24 mouse cellular contexts compared by ENCODE assay signal in the genomic region with DNA sequence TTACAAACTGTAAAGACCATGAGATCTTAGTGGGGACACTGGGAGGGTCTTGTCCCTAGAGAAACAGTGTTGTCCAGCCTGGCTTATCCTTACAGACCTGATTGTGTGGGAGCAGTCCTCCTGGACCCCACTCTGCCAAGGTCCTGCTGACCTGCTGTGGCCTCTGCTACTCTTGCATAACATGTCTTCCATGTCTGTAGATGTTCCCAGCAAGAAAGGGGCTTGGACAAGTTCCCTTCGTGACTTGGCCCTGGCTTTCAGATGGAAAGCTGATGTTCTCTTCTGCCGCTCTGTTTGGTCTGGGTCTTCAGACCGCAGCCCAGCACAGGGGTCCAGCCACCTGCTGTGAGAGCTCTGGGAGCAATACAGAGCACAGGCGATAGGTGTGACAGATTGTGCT. TPM values are rescaled to one million over a fixed set of nuclear protein-coding genes. Genes with fewer than 3 reads are reported as not detected.
DNase-seq lines count a peak whose midpoint lies in the region; ATAC-seq and TF ChIP-seq lines count a peak whose summit lies in the region.
"Had no signal": no experiment of that assay in that cellular context is flagged by ENCODE, and none has a peak within 500 bp of the region (broad histone marks: within the 10 kb centered on the region; RNA-seq: fewer than 3 reads in every experiment).

No protein-coding gene starts in this region.

- H3K9me3 ChIP-seq in heart, embryonic 12.5 days (replicated peaks), result no peaks in the 10 kb centered on the region
- H3K9me3 ChIP-seq in midbrain, embryonic 11.5 days (ENCODE audit: control insufficient read depth, low read length), result no peaks in the 10 kb centered on the region
- no peaks in the 10 kb centered on the region for H3K9me3 ChIP-seq in midbrain, embryonic 15.5 days
- H3K9me3 ChIP-seq: midbrain, embryonic 13.5 days had no signal

- peaks cover 5% of the 10 kb centered on the region for H3K4me1 ChIP-seq in heart, adult 2 months (ENCODE audit: control insufficient read depth, insufficient read depth, low read length)
- H3K4me1 ChIP-seq in heart, embryonic 12.5 days (replicated peaks), result 0 out of 2 replicates have a peak, but pooled peaks cover 8% of the 10 kb centered on the region
- peaks cover 9% of the 10 kb centered on the region for H3K4me1 ChIP-seq in midbrain, embryonic 11.5 days (ENCODE audit: control insufficient read depth, insufficient read depth, low read length)
- H3K4me1 ChIP-seq in midbrain, embryonic 15.5 days, result peaks cover 3% of the 10 kb centered on the region; the same call in 1 of the 2 replicates

- peak; percentile 64 to 68 for DNase-seq in heart, adult 2 months
- peak; percentile 81 for DNase-seq in midbrain, embryonic 11.5 days (ENCODE audit: low spot score, missing footprints)
- DNase-seq in gastrocnemius, adult 8-10 months (ENCODE audit: low spot score in 2 of 2), result peak; percentile 26 to 51
- DNase-seq in heart, postnatal 14 days, result peak; percentile 45 to 54
- DNase-seq in layer of hippocampus, postnatal 36 days, result no peak
- no peak for DNase-seq in left cerebral cortex, postnatal 25 days (ENCODE audit: low spot score in 2 of 2)
- DNase-seq: adrenal gland, postnatal 14 days; cerebellum, adult 11 months; embryo, embryonic 11 days; forebrain, postnatal 0 days; kidney, adult 11 months; kidney, postnatal 10 days; left cerebral cortex, postnatal 4 days; liver; right cerebral cortex, postnatal 4 days; thymus, postnatal 14 days had no signal

- H3K9ac ChIP-seq in heart, adult 2 months (ENCODE audit: low read depth, low read length), result no peak overlapping the region
- no peak overlapping the region for H3K9ac ChIP-seq in heart, embryonic 12.5 days
- no peak overlapping the region for H3K9ac ChIP-seq in midbrain, embryonic 11.5 days (ENCODE audit: low read length)
- H3K9ac ChIP-seq in midbrain, embryonic 15.5 days, result no peak overlapping the region
- H3K9ac ChIP-seq: forebrain, postnatal 0 days; midbrain, embryonic 13.5 days had no signal

- H3K4me3 ChIP-seq in heart, adult 2 months, result no peak overlapping the region
- H3K4me3 ChIP-seq in heart, embryonic 12.5 days, result no peak overlapping the region
- H3K4me3 ChIP-seq in midbrain, embryonic 11.5 days (ENCODE audit: low read depth, low read length), result no peak overlapping the region
- H3K4me3 ChIP-seq in midbrain, embryonic 15.5 days, result no peak overlapping the region
- H3K4me3 ChIP-seq: midbrain, embryonic 13.5 days; myocyte had no signal

- no peak for TF ChIP-seq POLR2A in heart, adult 2 months (IDR thresholded peaks at IDR 0.05; ENCODE audit: insufficient read depth, low read depth, low read length)

- 75% methylated on average over 4 of the region's 4 CpGs for whole genome bisulfite sequencing in heart, adult 2 months
- 71% methylated on average over 4 of the region's 4 CpGs for WGBS in heart, embryonic 12.5 days
- 84% methylated on average over 4 of the region's 4 CpGs for WGBS in midbrain, embryonic 11.5 days
- WGBS in midbrain, embryonic 15.5 days, result 68% methylated on average over 4 of the region's 4 CpGs

- H3K79me2 ChIP-seq in heart, adult 2 months (replicated peaks; ENCODE audit: control insufficient read depth, insufficient read depth, low read length), result no peaks in the 10 kb centered on the region

- no peaks in the 10 kb centered on the region for H3K27me3 ChIP-seq in heart, adult 2 months (ENCODE audit: control insufficient read depth, insufficient read depth, low read length)
- no peaks in the 10 kb centered on the region for H3K27me3 ChIP-seq in heart, embryonic 12.5 days (replicated peaks)
- no peaks in the 10 kb centered on the region for H3K27me3 ChIP-seq in midbrain, embryonic 11.5 days (ENCODE audit: control insufficient read depth, insufficient read depth, low read length)
- no peaks in the 10 kb centered on the region for H3K27me3 ChIP-seq in midbrain, embryonic 15.5 days (replicated peaks)
- H3K27me3 ChIP-seq: CH12.LX; midbrain, embryonic 13.5 days had no signal

- peak overlapping the region; percentile 43 for H3K27ac ChIP-seq in heart, adult 2 months
- no peak overlapping the region for H3K27ac ChIP-seq in heart, embryonic 12.5 days (ENCODE audit: poor library complexity, severe bottlenecking)
- H3K27ac ChIP-seq in midbrain, embryonic 11.5 days (ENCODE audit: low read depth, low read length), result no peak overlapping the region
- H3K27ac ChIP-seq in midbrain, embryonic 15.5 days, result no peak overlapping the region
- H3K27ac ChIP-seq: macrophage; midbrain, embryonic 13.5 days had no signal

- intact Hi-C loops in heart, adult 2 months (cut with DNase I), result no loop called here
- intact Hi-C loops in heart, postnatal 14 days (cut with DNase I), result no loop called here
- intact Hi-C loops in left cerebral cortex, postnatal 25 days (cut with DNase I), result no loop called here

- no peak for ATAC-seq in heart, embryonic 12.5 days (ENCODE audit: insufficient number of reproducible peaks, low FRiP score)
- no peak for ATAC-seq in midbrain, embryonic 11.5 days (ENCODE audit: low FRiP score)
- ATAC-seq in midbrain, embryonic 15.5 days (replicated peaks), result no peak
- ATAC-seq: forebrain, postnatal 0 days; hindbrain, embryonic 16.5 days; midbrain, embryonic 13.5 days had no signal

- no peak overlapping the region for H3K4me2 ChIP-seq in heart, embryonic 12.5 days
- no peak overlapping the region for H3K4me2 ChIP-seq in midbrain, embryonic 11.5 days
- H3K4me2 ChIP-seq in midbrain, embryonic 15.5 days, result no peak overlapping the region
- H3K4me2 ChIP-seq: midbrain, embryonic 13.5 days had no signal

- peaks cover 3% of the 10 kb centered on the region; the same call in 1 of the 2 replicates for H3K36me3 ChIP-seq in heart, adult 2 months (ENCODE audit: control insufficient read depth, insufficient read depth, low read length)
- H3K36me3 ChIP-seq in heart, embryonic 12.5 days, result peaks cover 48% of the 10 kb centered on the region
- no peaks in the 10 kb centered on the region for H3K36me3 ChIP-seq in midbrain, embryonic 11.5 days (ENCODE audit: control insufficient read depth, insufficient read depth, low read length)
- no peaks in the 10 kb centered on the region for H3K36me3 ChIP-seq in midbrain, embryonic 15.5 days (replicated peaks)
- H3K36me3 ChIP-seq: midbrain, embryonic 13.5 days had no signal

- TF ChIP-seq EP300 in heart, adult 2 months (IDR thresholded peaks at IDR 0.05; ENCODE audit: insufficient read depth, low read depth, low read length), result 0 out of 2 replicates have a peak, but pooled peaks have one; percentile 41

- no peak for TF ChIP-seq CTCF in heart, adult 2 months (IDR thresholded peaks at IDR 0.05)

RNA-seq across cellular contexts. Expression of gene Nid1, which starts 48.3 kb away (rescaled TPM):
- 10 to 100 TPM; 55.5 to 59.9 TPM for total RNA-seq in heart, adult 2 months (2021)
- 62.5 and 99.5 TPM in 2 replicates for polyA plus RNA-seq in heart, adult 2 months (2012; rRNA removed)
- polyA plus RNA-seq in heart, embryonic 12.5 days (2016; fragmentation: Nextera tagmentation; extraction: Ambion mirVana), result 91.7 and 102 TPM in 2 replicates
- 42.7 and 44.2 TPM in 2 replicates for polyA plus RNA-seq in midbrain, embryonic 11.5 days (2014; fragmentation: Nextera tagmentation; extraction: Ambion mirVana)
- 38.6 and 42.2 TPM in 2 replicates for polyA plus RNA-seq in midbrain, embryonic 15.5 days (2015; fragmentation: Nextera tagmentation; extraction: Ambion mirVana)
- 10 to 100 TPM; 19.1 to 33.3 (median 24.4) TPM for total RNA-seq in gastrocnemius, adult 8-10 months (2022)
- total RNA-seq in heart, postnatal 14 days (2021), result 100 to 1,000 TPM; 174 to 192 TPM
- total RNA-seq in layer of hippocampus, postnatal 36 days (2021), result 1 to 10 TPM; 5.4 to 6.4 TPM
- total RNA-seq in left cerebral cortex, postnatal 25 days (2021), result 1 to 10 TPM; 9.2 to 10.0 TPM
- total RNA-seq: MEL had no signal

Comparison
In these comparisons a context has a peak if more than half of its experiments do, and no peak if none do; other contexts are left out.
1. DNase-seq: peak in heart, adult 2 months (2 of 2), midbrain, embryonic 11.5 days (single experiment), gastrocnemius, adult 8-10 months (2 of 2) and heart, postnatal 14 days (2 of 2); none in layer of hippocampus, postnatal 36 days (0 of 2) and left cerebral cortex, postnatal 25 days (0 of 2).